Mouse (Mus musculus) left cerebral cortex, adult 8-10 months (tissue): ENCODE measurements around the gene Togaram2. TPM values are rescaled to one million over a fixed set of nuclear protein-coding genes. Genes with fewer than 3 reads are reported as not detected.
"Not testable (repeated sequence)": the region's sequence is repeated elsewhere in the genome, so short reads cannot be mapped to it uniquely, and the experiment has no call there.

ENCODE experiments used
- DNase-seq, 2 experiments: peaks; one replicate each; pipeline ENCODE4 v3.0.0; 2022; ENCODE audit warnings: low spot score in 2 of 2
- total RNA-seq, 4 experiments: library from RNA; stranded (reverse); gene quantifications; 2 replicates each; pipeline ENCODE4 v1.2.4; 2022

The Togaram2 gene
- total RNA-seq, 4 experiments from 2014 or later: 2.7 to 5.0 (median 3.4) TPM

GRCm38 (mm10) chr17:71721019-71721418, 48.0 kb downstream of the Togaram2 start:
- DNase-seq: no peak

- no peak for DNase-seq
Observed at GRCm38 (mm10) chr17:71730655-71731054, 57.6 kb downstream of the Togaram2 start.

GRCm38 (mm10) chr17:71736442-71736841, 63.4 kb downstream of the Togaram2 start:
- no peak for DNase-seq

GRCm38 (mm10) chr17:71742156-71742555, 69.1 kb downstream of the Togaram2 start:
- no peak for DNase-seq

- peak; percentile 35 to 44 for DNase-seq
Observed at GRCm38 (mm10) chr17:71742935-71743334, 69.9 kb downstream of the Togaram2 start.

DNA sequence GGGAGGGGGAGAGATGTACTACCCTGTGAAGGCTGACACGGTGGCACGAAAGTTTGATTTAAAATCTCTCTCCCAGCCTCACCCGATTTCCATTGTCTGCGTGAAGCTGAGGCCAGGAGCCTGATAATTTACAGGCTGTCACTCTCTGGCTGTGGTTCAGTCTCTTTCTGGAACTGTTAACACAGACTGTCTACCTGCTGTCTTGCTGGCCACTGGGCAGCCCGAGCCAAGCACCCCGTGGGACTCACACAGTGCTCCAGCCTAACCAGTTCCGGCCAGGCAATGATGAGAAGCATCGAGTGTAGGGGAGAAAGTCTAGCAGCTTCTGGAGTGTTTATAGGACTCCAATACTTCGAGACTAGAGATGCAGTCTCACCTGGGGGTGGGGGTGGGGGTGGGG, 73.1 kb downstream of the Togaram2 start:
- no peak for DNase-seq

- no peak for DNase-seq
Observed at GRCm38 (mm10) chr17:71747561-71747960, 74.5 kb downstream of the Togaram2 start.

DNA sequence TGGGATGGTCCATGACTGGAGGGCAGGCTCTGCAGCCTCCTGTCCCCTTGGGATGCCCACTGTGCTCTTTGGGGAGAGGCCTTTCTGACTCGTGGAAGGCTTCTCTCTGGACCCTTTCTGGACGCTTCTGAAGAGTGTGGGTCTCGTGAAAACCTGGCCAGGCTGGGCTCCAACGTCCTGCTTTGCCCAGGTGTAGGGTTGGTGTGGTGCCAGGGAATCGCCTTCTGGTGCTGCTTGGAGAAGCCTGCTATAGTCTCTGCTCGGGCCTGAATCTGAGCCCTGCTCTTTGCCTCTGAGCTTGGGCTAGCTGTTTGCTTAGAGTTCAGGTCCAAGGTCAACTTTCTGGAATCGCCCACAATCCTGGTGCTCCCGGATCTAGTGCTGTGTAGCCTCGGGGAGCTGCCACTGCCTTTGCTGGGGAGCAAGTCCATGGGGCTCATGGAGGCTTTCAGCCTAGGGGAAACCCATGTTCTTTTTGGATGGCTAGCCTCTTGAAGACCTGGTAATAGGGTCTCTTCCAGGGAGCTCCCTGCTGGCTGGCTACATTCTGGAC, 76.6 kb downstream of the Togaram2 start:
- DNase-seq: no peak

GRCm38 (mm10) chr17:71752831-71753230, 79.8 kb downstream of the Togaram2 start, which contains the start of gene Pcare:
Gene Pcare (minus strand): TSS chr17:71752894.
- DNase-seq: no peak

- DNase-seq: no peak
Observed at GRCm38 (mm10) chr17:71760536-71760935, 87.5 kb downstream of the Togaram2 start.

- not testable (repeated sequence) for DNase-seq
Observed at GRCm38 (mm10) chr17:71768173-71768572, 95.1 kb downstream of the Togaram2 start, which contains the start of gene Clip4. Gene Clip4 (plus strand): TSS chr17:71768473.

DNA sequence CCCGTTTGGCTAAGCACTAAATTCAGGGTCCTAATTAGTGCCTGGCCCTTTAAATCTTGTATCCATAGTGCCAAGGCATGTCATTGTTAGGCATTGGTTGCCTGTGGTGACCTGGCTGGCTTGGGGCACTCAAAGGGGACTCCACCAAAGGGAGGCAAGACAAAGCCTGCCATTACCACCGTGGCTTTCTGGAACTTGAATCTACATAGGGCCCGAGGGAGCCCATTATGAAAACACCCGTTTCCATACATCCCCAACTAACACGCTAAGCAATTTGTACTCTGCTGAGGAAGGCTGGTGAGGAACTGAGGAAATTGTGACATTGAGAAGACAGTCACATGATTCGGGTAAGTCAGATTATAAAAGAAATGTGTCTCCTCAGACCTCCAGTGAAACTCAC, 96.5 kb downstream of the Togaram2 start:
- DNase-seq: no peak

DNA sequence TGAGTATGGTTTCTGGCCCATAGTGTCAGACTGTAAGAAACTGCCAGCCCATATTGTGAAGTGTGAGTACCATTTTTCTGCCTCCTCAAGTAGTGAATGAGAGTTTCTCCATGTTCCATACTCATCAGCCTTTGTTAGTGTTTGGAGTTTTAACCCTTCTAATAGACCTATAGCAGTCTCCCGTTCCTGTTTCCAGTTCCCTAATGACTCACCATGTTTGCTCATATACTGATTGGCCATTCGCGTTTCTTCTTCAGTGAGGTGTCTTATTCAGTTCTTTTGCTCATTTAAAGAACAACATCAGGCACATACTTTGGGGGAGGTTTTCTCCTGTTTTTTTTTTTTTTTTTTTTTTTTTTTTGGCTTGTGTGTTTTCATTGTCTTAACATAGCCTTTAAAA, 97.6 kb downstream of the Togaram2 start:
- no peak for DNase-seq

GRCm38 (mm10) chr17:71774173-71774572, 101.1 kb downstream of the Togaram2 start:
- no peak for DNase-seq

DNA sequence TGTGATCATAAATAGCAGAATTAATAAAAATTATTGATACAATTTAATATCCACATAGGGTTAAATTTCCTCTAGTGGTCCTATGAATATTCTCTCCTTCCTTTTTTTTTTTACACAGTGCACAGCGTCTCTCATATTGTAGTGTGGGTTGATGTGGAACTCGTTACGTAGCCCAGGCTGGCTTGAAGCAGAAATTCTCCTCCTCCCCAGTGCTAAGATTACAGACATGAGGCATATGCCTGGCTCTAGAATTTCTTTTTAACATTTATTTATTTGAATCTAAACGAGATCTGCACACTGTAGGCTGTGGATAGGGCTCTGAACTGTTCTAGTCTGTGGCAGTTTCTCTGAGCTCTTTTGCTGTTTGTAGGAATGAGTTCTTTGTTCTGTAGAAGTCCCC, 102.2 kb downstream of the Togaram2 start:
- no peak for DNase-seq

DNA sequence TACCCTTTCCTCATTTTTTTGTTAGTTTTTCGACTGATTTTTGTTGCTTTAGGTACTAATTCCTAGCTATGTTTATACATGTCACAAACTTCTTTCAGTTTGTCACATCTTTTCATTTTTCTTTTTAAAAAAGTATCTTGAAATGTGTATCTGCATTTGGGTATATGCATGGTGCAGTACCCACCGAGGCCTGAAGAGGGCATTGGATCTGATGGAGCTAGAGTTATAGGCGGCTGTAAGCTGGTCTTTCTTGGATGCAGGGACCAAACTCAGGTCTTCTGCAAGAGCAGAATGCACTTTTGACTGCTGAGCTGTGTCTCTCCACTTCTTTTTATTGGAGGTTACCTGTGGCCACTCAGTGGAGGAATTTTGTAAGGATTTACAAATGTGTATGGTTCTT, 105.6 kb downstream of the Togaram2 start:
- DNase-seq: no peak

Other genes with a start within 250 kb of the Togaram2 start
- 1 to 10 TPM; 2.3 to 4.0 (median 2.7) TPM for gene Gm4707, start 213.3 kb upstream of the Togaram2 start, total RNA-seq
- 10 to 100 TPM; 26.7 to 32.3 (median 29.8) TPM for gene Smchd1, start 197.9 kb upstream of the Togaram2 start, total RNA-seq
- under 1 TPM; 0.37 to 0.82 (median 0.44) TPM for gene Ndc80, start 146.4 kb upstream of the Togaram2 start, total RNA-seq
- gene Spdya, start 121.2 kb upstream of the Togaram2 start, total RNA-seq: 1 to 10 TPM; 2.7 to 3.8 (median 2.8) TPM
- gene Wdr43, start 57.4 kb upstream of the Togaram2 start, total RNA-seq: 10 to 100 TPM; 25.9 to 32.1 (median 29.2) TPM
- gene Pcare, start 79.6 kb downstream of the Togaram2 start, total RNA-seq: under 1 TPM; 0.26 to 0.51 (median 0.33) TPM
- gene Clip4, start 95.2 kb downstream of the Togaram2 start, total RNA-seq: 100 to 1,000 TPM in 2 of 4 experiments, 10 to 100 TPM in 2; 76.2 to 102 (median 95.2) TPM